Mouse (Mus musculus): ENCODE results near the gene Spata2l.

DNA sequence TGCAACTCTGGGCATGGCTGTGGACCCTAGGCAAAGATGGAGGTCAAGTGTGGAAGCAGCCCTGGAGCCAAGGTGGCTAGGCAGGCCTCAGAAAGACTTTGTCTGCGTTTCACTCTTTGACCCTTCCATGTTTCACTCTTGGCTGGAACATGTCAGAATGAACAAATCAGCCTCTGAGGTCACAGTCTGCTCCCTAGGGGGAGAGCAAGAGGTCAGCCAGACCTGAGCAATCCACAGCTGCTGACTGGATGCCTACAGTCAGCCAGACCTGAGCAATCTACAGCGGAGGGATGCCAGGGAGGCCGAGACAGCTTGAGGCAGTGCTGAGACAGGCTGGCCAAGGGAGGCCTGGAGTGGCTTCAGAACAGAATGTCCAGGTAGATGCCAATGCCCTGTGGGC lies 54.6 kb downstream of the Spata2l start:
- TF ChIP-seq SMC3 (IDR thresholded peaks at IDR 0.05; ENCODE audit: low read depth, low read length) (no peak), NELFE (IDR thresholded peaks at IDR 0.05; ENCODE audit: low read depth, low read length) (no peak), E2F4 (IDR thresholded peaks at IDR 0.05; ENCODE audit: borderline replicate concordance, low read depth, low read length) (no peak), ELF1 (IDR thresholded peaks at IDR 0.05; ENCODE audit: low read depth, low read length) (no peak), POLR2A (IDR thresholded peaks at IDR 0.05; ENCODE audit: control insufficient read depth in 1 of 2, insufficient read depth in 1 of 2, low read depth in 1 of 2, low read length in 2 of 2, poor library complexity in 1 of 2) (no peak), CTCF (IDR thresholded peaks at IDR 0.05 in 2 of 3, conservative IDR thresholded peaks at IDR 0.05 in 1 of 3; ENCODE audit: control insufficient read depth in 1 of 3, insufficient read depth in 1 of 3, low read depth in 2 of 3, low read length in 3 of 3, poor library complexity in 1 of 3, severe bottlenecking in 1 of 3) (no peak), CHD2 (IDR thresholded peaks at IDR 0.05; ENCODE audit: low read length) (no peak), ZC3H11A (IDR thresholded peaks at IDR 0.05; ENCODE audit: low read depth, low read length) (no peak)
